21 mouse cellular contexts compared by ENCODE assay signal in the genomic region with DNA sequence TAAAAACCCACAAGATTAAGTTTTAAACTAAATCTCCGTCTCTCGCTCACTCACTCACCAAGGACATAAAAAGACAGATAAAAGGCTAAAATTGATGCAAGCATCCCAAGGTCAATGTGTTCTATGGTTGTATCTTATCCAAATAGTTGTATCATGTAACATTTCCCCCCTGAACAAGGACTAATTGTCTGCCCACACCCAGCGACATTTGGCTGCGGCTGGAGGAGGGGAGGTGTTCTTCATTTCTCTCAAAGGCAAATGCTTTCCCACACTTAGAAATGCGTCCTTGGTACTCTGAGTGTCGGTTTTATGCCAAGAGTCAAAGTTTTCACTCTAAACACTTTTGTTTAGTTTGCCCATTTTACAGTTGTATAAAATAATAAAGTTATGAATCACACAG. TPM values are rescaled to one million over a fixed set of nuclear protein-coding genes. Genes with fewer than 3 reads are reported as not detected.
"Had no signal": no experiment of that assay in that cellular context is flagged by ENCODE, and none has a peak within 500 bp of the region (broad histone marks: within the 10 kb centered on the region; RNA-seq: fewer than 3 reads in every experiment).

No protein-coding gene starts in this region.

- H3K4me3 ChIP-seq: layer of hippocampus, adult 2 months; midbrain, embryonic 10.5 days; midbrain, embryonic 13.5 days; neural tube, embryonic 12.5 days; neural tube, embryonic 15.5 days had no signal

- DNase-seq: kidney, adult 11 months; kidney, adult 9 months; kidney, postnatal 14 days; layer of hippocampus, adult 9-11 months; liver, postnatal 0 days; lung, embryonic 14.5 days; thymus, adult 18-20 months; thymus, postnatal 14 days; thymus, postnatal 4 days had no signal

- H3K36me3 ChIP-seq: midbrain, embryonic 10.5 days; midbrain, embryonic 13.5 days; neural tube, embryonic 12.5 days; neural tube, embryonic 15.5 days had no signal

- ATAC-seq: liver, postnatal 0 days; lung, postnatal 0 days; midbrain, embryonic 13.5 days; midbrain, embryonic 16.5 days had no signal

- H3K27ac ChIP-seq: layer of hippocampus, adult 2 months; liver, embryonic 14.5 days; macrophage; midbrain, embryonic 10.5 days; midbrain, embryonic 13.5 days; neural tube, embryonic 12.5 days; neural tube, embryonic 15.5 days had no signal

- H3K27me3 ChIP-seq: midbrain, embryonic 13.5 days; neural tube, embryonic 12.5 days; neural tube, embryonic 15.5 days had no signal

- H3K4me1 ChIP-seq: midbrain, embryonic 10.5 days; midbrain, embryonic 13.5 days; neural tube, embryonic 12.5 days; neural tube, embryonic 15.5 days had no signal

RNA-seq across cellular contexts. Expression of a gene that starts 13.2 kb away (rescaled TPM):
- total RNA-seq: megakaryocyte, adult 5-6 weeks had no signal

RNA-seq across cellular contexts. Expression of a gene that starts 34.5 kb away (rescaled TPM):
- total RNA-seq: liver, adult 2 months; megakaryocyte, adult 5-6 weeks had no signal
- polyA plus RNA-seq: liver, adult 2 months; macrophage; small intestine, adult 2 months had no signal
